Mouse (Mus musculus): ENCODE results near the gene Uimc1.

DNA sequence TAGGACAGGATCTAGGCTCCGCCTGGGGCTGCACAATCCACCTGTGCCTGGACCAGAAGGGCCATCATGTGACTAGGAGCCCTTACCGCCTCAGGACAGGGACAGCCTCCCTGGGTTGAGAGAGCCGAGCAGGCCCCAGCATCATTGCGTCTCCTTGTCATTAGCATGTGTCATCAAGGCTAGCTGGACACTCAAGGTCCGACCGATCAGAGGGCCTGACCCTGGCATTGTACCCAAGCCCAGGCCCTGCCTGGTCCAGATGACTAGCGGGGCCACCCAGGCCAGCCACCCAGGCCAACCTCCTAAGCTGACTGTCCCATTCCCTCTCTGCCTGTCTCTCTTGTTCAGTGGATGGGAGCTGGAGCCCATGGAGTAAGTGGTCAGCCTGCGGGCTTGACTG, 102.5 kb downstream of the Uimc1 start:
- TF ChIP-seq CTCF (IDR thresholded peaks at IDR 0.05; ENCODE audit: extremely low read depth, insufficient read depth, low read length), result no peak
- no peak for TF ChIP-seq POLR2A (IDR thresholded peaks at IDR 0.05; ENCODE audit: extremely low read depth, insufficient read depth, low read length)
